ENCODE assay signal across 13 mouse cellular contexts in the genomic region with DNA sequence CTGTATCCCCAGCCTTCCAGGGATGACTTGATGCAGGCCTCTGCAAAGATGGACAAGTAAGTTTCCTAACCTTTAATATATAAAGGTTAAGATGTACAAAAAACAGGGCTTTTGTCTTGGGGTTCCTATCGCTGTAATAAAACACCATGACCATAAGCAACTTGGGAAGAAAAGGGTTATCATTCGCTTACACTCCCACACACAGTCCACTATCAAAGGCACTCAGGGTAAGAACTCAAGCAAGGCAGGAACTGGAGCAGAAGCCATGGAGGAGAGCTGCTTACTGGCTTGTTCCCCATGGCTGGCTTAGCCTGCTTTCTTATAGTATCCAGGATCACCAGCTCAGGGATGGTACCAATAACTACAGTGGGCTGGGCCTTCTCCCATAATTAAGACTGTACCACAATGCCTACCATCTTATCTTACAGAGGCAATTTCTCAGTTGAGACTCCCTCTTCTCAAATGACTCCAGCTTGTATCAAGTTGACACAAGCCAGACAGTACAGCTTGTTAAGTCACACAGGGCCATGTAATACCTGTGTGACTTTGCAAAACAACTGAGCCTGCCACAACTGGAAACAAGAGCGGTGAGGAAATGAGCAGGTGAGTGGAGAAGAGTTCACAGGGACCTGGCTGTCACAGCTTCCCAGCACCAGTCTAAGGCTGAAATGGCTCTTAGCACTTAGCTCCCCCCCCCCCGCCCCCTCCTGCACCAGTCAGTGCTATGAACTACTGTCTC.
"Had no signal": no experiment of that assay in that cellular context is flagged by ENCODE, and none has a peak within 500 bp of the region (broad histone marks: within the 10 kb centered on the region; RNA-seq: fewer than 3 reads in every experiment).

No protein-coding gene starts in this region.

- DNase-seq: kidney, adult 9 months; kidney, postnatal 4 days; left cerebral cortex, postnatal 4 days; lung, embryonic 14.5 days; lung, postnatal 10 days; right cerebral cortex, adult 18-20 months; right cerebral cortex, postnatal 25 days; thymus, postnatal 36 days had no signal

- H3K27me3 ChIP-seq: limb, embryonic 13.5 days; liver, embryonic 15.5 days; midbrain, embryonic 13.5 days had no signal

- H3K9ac ChIP-seq: limb, embryonic 13.5 days; liver, embryonic 15.5 days; lung, embryonic 14.5 days; midbrain, embryonic 13.5 days had no signal

- H3K4me2 ChIP-seq: limb, embryonic 13.5 days; liver, embryonic 15.5 days; lung, embryonic 14.5 days; midbrain, embryonic 13.5 days had no signal

- H3K4me1 ChIP-seq: limb, embryonic 13.5 days had no signal

- H3K27ac ChIP-seq: limb, embryonic 13.5 days; liver, embryonic 15.5 days; macrophage; midbrain, embryonic 13.5 days had no signal

- H3K4me3 ChIP-seq: limb, embryonic 13.5 days; liver, embryonic 15.5 days; midbrain, embryonic 13.5 days had no signal

- ATAC-seq: intestine, postnatal 0 days; midbrain, embryonic 13.5 days had no signal

- H3K9me3 ChIP-seq: limb, embryonic 13.5 days; liver, embryonic 15.5 days; midbrain, embryonic 13.5 days had no signal
